Mouse (Mus musculus): Measurements from ENCODE around the gene Slc6a12.
A peak's percentile ranks its signal among the peaks of the same experiment; 100 is the strongest.

Gene Slc6a12

DNA sequence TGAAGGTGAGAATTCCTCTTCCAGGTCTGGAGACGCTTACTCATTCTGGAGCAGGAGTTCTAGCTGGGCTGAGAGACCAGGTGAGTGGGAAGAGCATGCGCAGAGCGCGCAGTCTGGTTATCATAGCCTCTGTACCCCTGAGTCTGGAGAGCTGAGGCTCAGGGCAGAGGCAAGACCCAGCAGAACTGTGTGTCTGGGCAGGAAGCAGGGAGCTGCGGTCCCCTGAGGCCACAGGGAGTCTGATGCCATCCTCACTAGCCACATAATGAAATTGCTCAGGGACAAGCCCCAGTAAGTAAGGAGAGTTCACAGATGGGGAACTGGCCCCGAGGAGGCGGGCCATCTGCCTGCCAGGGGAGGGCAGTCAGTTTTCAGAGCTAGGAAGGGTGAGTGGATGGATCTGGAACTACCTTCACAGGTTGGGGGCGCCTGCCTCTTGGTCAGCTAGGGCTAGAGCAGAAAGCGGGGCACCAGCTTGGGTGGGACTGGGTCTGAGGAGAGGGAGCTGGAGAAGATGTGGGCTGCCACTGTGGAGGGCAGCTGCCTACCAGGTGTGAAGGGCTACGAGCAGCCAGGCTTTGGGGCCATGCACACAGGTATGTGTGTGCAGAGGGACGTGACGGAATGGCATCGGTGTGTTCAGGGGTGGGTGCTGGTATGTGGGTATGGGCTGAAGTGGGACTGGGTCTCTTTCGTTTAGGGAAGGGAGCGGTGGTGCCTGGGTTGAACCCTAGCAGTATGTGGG lies at the start of gene Slc6a12:
Gene Slc6a12, plus strand, starts transcription at position 51 of the 745 bp plus-strand sequence.
- DNase-seq (ENCODE audit: low spot score), result no peak

DNA sequence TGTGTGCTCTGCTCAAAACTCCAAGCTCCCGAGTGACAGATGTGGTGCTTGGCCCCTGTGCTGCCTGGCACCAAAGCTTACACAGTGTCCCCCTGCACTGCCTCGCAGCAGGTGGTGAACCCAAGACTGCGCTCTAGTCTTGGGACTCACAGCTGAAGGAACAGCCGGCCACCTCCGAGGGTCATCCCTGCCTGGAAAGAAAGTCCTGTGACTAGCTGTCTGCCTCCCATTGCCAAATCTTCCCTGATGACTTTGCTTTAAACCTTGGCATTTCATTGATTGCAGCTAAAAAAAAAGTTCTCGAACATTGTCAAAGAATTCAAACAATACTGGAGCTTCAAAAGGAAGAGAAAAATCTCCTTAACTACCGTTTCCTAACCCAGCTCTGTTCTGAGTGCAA lies 43.6 kb upstream of the Slc6a12 start:
- DNase-seq (ENCODE audit: low spot score), result no peak

DNA sequence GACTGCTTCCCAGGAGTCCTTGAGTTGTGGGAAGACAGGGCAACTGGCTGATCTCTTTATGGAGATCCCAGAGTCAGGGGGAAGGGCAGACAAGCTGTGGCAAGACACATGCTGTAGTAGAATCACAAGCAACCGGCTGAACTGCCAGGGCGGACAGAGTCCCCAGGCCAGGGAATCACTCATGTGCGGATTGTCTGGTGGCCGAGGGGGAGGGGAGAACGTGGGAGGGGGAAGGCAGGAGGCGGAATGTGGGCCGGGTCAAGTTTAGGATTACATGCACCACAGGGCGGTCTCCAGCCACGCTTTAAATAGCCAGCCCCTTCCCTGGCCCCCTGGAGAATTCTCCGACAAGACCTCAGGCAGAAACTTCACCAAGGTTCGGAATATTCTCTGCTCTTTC lies 42.9 kb upstream of the Slc6a12 start, which contains the start of gene Slc6a13:
Gene Slc6a13, plus strand, starts transcription at position 274 of the 400 bp plus-strand sequence.
- DNase-seq (ENCODE audit: low spot score), result no peak

DNA sequence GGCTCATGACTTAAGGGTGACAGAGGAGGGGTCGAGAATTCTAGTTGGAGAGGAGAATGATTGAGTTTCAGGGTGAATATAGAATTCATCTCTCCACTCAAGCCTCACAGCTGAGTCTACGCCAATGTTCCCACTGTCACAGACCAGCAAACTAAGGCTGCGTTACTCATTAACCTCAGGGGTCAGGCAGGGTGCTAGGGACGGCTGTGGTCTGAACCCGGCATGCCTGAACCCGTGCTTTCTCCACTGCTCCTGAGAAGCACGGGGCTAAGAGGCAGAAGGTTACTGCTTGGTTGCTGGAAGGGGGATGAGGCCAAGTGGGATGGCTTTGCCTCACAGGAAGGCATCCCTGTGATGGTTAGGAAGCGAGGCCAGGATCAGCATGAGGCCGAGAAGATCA lies 42.4 kb upstream of the Slc6a12 start:
- no peak for DNase-seq (ENCODE audit: low spot score)

DNA sequence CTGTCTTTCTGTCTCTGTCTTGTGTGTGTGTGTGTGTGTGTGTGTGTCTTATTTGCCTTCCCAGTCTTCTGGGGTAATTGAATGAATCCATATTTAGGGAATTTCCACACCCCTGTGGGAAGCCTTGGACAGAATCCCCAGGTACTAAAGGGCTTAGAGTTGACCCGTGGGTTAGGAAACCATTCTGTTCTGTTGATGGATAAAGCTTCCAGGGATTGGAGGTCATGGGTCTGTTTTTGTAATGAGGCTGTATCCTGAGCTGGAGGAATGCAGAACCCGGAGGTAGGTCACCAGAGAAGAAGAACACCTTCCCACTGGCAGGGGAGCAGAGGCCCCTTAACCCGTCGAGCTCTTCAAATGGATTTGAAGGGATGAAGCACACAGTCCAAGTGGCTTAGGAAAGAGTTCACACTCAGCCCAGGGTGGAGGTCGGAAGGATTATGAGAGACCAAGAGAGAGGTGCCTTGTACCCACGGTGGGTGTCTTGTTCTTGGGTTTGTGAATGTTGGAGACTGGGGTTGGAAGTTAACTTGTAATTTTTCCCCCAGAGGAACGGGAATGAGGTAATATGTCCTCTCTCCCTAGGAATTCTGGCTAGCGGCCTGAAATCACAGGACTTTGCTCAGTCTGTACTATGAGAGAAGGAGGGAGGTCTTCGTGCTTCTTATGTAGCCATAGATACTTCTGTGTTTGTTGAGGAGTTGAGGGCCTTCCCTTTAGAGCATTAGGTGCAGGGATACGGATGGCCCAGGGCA lies 39.2 kb upstream of the Slc6a12 start:
- DNase-seq (ENCODE audit: low spot score), result no peak

DNA sequence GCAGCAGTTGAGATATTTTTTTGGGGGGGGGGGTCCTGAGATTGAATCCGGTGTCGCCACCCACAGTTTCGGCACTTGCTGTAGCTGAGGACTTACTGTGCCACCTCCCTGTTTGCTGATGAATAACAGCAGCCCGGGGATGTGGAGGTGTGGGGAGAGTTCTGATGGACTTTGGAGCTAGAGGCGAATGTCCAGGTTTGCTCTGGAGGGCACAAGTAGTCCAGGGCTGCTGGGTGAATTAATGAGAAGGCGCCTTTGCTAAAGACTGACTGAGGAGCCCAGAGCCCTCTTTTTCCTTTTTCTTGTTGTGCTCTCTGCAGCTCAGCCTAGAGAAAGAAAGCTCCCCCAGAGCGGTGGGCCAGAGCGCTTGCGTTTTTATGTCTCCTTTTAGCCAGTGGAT lies 38.2 kb upstream of the Slc6a12 start:
- DNase-seq (ENCODE audit: low spot score), result no peak

DNA sequence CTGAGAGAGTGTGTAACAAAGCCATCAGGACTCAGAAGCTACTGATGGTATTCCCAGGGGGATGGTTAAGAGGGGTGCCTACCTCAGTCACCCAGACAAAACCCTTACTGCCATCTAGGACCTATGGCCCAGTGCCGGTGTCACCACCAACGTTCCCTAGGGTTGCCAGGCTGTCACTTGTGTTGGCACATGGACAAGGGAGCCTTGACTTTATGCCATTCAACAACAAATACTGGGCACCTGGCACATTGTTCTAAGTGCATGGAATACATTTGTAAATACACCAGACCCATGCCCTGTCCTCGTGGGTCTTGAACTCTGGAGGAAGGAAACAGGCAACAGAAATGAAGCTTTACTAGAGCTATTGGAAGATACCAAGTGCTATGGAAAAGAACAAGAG lies 37.3 kb upstream of the Slc6a12 start:
- no peak for DNase-seq (ENCODE audit: low spot score)

DNA sequence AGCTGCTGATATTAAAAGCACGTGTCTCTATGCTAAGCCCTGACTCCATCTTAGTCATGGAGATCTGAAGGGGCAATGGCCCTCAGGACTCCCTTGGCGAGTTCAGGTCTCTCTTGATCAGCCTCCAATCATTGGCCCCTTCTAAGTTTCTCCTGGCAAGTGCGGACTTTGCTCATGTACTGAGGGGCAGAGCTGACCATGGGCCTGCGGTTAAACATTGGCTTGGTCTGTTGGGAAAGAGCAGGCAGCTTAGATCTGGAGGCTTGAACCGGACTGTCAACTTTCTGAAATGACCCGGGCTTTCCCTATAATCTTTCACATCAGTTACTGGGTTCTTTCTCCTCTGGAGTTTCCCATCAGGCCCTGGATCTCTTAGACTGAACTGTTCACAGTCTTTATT lies 31.9 kb upstream of the Slc6a12 start:
- no peak for DNase-seq (ENCODE audit: low spot score)

DNA sequence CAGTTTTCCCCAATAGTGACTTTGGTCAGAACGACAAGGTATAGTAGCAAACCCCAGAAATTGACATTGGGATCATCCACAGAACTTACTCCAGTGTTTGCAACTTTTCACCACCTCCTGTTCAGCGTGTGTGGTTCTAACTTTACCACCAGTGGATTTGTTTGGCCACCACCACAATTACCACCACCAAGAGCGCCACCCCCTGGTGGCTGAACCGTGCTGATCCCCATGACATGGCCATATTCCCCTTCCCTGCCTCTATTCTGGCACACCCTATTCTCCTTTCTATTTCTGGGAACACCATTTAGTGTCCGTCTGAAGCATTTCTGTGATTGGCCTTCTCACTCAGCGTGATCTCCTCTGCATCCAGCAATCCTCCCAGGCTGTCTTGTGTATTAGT lies 23.8 kb upstream of the Slc6a12 start:
- DNase-seq (ENCODE audit: low spot score), result no peak

DNA sequence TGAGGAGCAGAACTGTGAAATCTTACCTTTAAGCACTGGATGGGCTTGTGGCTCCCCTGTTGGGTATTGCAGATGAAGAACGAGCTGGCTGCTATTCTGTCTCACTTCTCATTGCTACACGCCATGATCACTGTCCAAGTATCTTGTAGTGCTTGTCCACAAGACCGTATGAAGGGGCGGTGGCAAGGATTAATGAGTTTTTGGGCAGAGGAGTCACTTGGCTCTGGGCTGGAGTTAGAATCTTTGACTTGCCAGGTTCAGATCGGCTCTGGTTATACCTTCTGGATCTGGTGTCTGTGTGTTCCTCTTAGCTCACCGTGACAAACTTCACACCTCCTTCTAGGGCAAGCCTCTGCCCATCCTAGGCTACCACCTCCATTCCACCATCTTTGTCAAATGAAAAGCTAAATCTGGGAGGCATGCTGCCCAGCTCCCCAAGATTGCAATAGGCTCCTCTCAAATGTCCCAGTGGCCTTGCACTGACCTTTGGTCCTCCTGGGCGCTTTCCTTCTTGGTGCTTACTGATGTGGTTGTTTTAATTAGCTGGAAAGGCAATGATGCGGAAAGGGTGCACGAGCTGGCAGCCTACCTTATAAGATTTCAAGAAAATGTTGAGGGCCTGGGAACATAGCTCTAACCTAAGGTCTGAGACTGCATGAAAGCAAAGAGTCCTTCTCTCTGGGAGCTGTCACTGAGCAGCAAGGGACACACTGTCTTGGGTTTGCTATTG lies 20.3 kb upstream of the Slc6a12 start:
- no peak for DNase-seq (ENCODE audit: low spot score)

DNA sequence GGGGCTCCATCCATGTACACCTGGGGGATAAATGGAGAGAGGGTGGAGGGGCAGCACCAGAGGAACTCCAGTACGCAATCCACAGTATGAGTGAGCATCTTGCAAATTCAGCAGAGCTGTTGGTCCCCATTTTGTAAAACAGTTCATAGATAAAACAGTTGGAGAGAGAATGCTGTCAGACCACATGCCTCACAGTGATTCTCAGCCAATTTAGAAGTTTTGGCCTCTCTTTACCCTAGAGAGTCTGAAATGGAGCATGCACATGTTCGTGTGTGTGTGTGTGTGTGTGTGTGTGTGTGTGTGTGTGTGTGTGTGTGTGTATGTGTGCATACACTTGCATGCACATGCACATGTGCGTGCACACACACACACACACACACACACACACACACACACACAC lies 17.6 kb upstream of the Slc6a12 start:
- no peak for DNase-seq (ENCODE audit: low spot score)

DNA sequence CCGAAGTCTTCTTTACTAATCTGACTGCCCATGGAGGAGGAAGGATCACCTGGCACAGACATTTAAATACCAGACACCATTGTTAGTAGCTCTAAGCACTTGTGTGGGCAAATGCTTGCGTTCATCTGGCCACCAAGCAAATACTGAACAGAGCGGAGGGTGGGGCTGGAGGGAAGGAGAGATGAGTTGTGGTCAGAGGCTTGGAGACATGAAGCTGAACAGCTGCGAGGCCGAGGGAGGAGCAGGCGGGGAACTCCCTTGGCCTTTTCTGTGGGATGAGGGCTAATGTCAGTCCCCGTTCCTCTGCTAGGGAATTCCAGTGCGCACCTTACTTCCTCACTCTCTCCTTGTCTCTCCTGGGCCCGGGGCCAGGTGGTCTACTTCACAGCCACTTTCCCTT lies 17.1 kb upstream of the Slc6a12 start:
- no peak for DNase-seq (ENCODE audit: low spot score)

DNA sequence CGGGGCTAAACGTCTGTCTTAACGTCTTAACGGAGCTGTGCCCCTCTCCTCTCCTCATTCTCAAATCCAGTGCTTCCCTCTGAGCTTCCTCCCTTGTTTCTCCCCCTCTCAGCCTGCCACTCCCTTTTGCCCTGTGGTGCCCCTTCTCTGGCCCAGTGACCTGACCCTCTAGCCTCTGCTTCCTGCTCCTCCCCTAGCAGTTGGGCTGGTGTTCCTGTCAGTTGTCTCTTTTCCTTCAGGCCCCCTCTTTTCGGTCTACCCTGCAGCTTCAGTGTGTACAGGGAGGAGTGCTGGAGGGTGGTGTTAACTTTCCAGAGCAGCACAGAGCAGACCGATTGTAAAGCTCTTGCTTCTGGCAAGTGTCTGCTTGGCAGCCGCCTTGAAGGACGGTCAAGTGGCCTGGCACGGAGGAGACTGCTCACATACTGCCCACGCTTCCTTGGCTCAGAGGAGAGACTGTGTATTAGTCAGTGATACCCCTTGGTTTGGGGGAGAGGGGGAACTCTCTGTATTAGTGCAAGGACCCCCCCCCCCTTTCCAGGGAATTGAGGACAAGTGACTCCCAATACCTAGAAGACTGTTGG lies 16.3 kb upstream of the Slc6a12 start:
- no peak for DNase-seq (ENCODE audit: low spot score)

DNA sequence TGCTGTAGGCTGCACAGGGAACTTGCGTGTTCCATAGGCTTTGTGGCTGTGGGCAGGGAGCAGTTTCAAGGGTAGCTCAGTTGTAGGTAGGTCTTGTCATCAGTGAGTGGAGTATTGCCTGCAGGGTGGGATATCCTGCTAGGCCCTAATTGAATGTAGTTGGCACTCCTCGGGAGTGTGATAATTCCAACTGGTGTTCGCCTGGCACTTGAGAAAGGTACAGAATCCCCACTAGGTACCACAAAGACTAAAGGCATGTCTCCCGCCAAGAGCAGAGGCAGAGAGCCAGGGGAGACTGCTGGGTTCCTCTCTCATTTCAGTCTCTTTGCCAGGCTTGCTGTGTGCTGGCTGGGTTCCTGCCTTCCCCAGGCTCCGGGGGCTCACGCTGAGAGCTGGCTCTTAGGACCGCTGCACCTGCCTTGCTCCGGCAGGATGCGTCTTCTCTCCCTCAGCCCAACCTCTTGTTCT lies 14.4 kb upstream of the Slc6a12 start:
- no peak for DNase-seq (ENCODE audit: low spot score)

DNA sequence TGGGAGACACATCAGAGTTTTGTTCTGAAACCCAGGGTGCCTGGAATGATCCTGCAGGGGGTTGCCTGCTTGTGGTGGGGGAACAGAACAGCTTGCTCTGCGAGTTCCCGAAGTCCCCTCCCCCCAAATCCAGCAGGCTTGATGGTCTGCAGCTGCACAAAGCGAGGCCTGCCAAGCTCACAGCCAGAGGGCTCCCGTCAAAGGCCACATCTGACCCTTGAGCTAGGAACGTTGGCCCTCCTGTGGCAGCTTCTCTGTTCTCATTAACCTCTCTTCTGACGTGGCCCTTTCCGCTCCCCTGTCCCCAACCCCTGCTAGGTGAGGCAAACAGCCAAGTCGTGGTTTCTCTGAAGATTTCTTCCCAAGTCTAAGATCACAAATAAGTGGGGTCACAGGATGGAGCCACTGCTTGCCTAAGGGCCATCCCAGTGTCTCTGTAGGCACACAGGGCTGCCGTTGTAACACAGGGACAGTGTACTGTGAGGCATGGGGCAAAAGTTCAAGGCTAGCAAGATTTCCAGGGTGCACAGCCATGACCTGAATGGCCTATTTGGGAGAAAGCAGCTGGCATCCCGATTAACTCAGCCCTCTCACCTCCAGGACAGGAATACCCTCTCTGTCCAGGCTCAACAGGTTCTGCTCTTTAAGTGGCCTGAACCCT lies 12.9 kb upstream of the Slc6a12 start:
- DNase-seq (ENCODE audit: low spot score), result no peak

DNA sequence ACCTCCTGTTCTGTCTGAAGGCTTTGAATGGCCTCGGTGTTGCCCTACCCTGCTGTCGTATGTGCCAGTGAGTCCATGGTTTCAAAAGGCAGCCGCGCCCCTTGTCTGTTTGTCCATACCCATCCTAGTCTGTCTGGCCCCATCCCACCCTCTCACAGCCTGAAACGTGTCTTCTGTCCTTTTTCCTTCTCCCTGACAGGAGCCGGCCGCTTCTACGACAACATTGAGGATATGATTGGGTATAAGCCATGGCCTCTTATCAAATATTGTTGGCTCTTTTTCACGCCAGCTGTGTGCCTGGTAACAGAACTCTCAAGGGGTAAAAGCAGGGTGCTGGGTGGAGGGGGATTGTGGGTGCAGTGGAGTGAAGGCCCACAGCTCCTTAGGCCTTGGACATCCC lies 7.0 kb upstream of the Slc6a12 start:
- DNase-seq (ENCODE audit: low spot score), result no peak

DNA sequence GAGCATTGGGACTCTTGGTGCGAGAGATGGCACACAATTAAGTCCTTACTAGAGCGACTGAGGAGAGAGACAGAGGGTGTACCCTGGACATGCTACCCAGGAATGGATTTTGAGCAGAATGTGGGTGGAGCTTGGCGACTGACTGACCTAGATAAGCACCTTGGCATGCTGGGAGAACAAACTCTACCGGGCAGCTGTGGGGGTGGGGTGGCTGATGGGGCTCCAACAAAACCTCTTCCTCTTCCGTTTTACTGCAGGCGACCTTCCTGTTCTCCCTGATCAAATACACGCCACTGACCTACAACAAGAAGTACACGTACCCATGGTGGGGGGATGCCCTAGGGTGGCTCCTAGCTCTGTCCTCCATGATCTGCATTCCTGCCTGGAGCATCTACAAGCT lies 6.3 kb upstream of the Slc6a12 start:
- DNase-seq (ENCODE audit: low spot score), result no peak

DNA sequence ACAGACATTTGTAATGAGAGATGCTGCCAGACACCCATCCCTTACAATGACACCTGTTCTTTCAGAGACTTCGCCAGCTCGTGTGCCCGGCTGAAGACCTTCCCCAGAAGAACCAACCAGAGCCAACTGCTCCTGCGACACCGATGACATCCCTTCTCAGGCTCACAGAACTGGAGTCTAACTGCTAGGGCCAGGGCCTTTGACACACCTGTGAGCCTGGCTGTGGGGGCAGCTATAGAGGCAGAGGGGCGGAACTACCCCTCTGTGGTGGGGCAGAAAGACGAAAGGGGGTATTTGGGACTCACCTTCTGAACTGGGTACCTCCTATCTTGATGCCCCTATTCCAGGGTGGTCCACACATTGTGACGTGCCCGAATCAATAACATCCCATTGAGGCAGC lies 5.6 kb upstream of the Slc6a12 start:
- DNase-seq (ENCODE audit: low spot score), result no peak

DNA sequence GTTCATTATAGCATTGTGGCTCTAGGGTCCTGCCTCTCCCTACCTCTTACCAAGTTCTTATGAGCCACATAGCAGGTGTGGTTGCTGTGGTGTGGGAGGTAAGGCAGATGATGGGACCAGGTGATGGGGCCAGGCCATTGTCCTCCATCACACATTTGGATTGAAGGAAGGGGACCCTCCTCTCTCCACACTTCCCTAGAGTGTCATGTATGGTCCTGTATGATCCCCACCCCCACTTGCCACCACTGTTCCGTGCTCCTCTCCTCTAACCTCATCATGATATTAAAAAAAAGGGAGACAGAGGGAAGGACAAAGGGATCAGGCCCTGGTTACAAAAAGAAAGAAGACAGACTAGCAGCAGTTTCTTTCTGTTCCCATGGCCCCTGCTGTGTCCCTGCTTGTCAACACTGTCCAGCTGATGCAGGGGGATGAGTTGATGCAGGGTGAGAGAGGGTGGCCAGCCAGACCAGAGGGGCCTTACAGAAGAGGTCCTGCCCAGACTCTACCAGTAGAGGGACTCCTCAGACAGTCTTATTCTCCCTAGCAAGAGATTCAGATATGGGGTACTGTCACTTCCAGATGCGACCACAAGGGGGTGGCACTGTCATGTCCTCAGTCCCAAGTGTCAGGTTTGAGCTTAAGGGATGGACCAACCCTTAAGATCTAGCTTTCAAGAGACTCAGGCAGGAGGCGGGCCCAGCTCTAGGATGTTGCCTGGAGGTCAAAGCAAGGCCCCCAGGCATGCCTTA lies 4.9 kb upstream of the Slc6a12 start:
- DNase-seq (ENCODE audit: low spot score), result peak; percentile 72

DNA sequence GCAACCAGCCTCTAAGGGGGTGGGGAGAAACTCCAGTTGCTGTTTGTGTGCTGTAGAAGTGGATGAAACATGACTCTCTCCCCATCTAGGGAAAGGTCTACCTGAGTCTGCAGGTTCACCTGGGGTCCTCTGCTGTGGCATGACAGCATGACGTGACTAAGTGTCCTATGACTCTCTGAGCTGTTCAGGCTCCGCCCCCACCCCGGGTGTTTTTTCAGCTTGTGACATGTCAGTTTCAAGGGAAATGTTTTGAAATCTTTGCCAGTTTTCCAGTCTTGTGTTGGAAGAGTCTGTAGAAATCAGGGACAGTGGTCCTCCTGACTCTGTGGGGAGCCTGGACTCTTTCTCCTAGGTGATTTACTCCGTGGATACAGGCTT lies 4.4 kb upstream of the Slc6a12 start:
- peak; percentile 14 for DNase-seq (ENCODE audit: low spot score)

DNA sequence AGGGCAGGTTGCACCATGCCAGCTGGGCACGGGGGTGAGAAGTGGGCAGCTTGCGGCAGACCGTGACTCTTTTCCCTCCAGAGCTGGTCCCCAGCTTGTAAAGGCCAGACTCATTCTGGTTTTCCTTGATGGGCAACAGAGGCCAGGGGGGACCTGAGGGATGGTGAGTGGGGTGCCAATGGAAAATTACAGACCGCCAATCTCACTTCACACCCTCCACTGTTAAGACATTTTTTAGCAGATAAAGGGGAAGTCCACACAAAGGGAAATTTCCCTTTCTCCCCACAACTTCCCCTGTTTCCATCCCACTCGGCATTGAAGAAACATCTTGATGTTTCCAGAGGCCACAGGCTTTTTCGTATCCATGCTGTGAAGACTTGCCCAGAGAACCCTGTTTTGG lies 1.2 kb upstream of the Slc6a12 start:
- no peak for DNase-seq (ENCODE audit: low spot score)
